Mouse (Mus musculus): ENCODE results near the gene Pacs1.

The Pacs1 gene

GRCm38 (mm10) chr19:5272801-5273733 is at the start of gene Pacs1:
Gene Pacs1 (minus strand): TSS chr19:5273119.
- peak; percentile 90 for DNase-seq

- no peak for DNase-seq
These were observed 40.3 kb upstream of the Pacs1 start for GRCm38 (mm10) chr19:5313189-5313588.

GRCm38 (mm10) chr19:5309025-5309424 is 36.1 kb upstream of the Pacs1 start:
- DNase-seq = no peak

- DNase-seq = no peak
These were observed 34.2 kb upstream of the Pacs1 start for GRCm38 (mm10) chr19:5306968-5307734.

GRCm38 (mm10) chr19:5306279-5306678 is 33.4 kb upstream of the Pacs1 start:
- no peak for DNase-seq

GRCm38 (mm10) chr19:5302455-5302854 is 29.5 kb upstream of the Pacs1 start:
- DNase-seq = peak; percentile 67

GRCm38 (mm10) chr19:5300588-5300987 is 27.7 kb upstream of the Pacs1 start:
- no peak for DNase-seq

- no peak for DNase-seq
These were observed 25.2 kb upstream of the Pacs1 start, which contains the start of gene Gal3st3 for GRCm38 (mm10) chr19:5297903-5298800. Gene Gal3st3 (plus strand): TSS chr19:5298331.

GRCm38 (mm10) chr19:5296630-5297029 is 23.7 kb upstream of the Pacs1 start:
- no peak for DNase-seq

GRCm38 (mm10) chr19:5295736-5296075 is 22.8 kb upstream of the Pacs1 start:
- no peak for DNase-seq

GRCm38 (mm10) chr19:5294972-5295735 is 22.2 kb upstream of the Pacs1 start, which contains the start of gene Sf3b2:
Gene Sf3b2 (minus strand): TSS chr19:5295455.
- peak; percentile 99 for DNase-seq

- DNase-seq = peak; percentile 34
These were observed 5.5 kb upstream of the Pacs1 start for GRCm38 (mm10) chr19:5278381-5278780.

GRCm38 (mm10) chr19:5277140-5277539 is 4.2 kb upstream of the Pacs1 start:
- no peak for DNase-seq

GRCm38 (mm10) chr19:5276531-5276930 is 3.6 kb upstream of the Pacs1 start:
- DNase-seq = no peak

- DNase-seq = no peak
These were observed 2.8 kb upstream of the Pacs1 start for GRCm38 (mm10) chr19:5275736-5276135.

GRCm38 (mm10) chr19:5274641-5275040 is 1.7 kb upstream of the Pacs1 start:
- no peak for DNase-seq

GRCm38 (mm10) chr19:5273916-5274315 is 997 bp upstream of the Pacs1 start:
- DNase-seq = no peak

GRCm38 (mm10) chr19:5272326-5272795 is 558 bp downstream of the Pacs1 start:
- DNase-seq = peak; percentile 34

- DNase-seq = no peak
These were observed 1.5 kb downstream of the Pacs1 start for GRCm38 (mm10) chr19:5271430-5271829.

- DNase-seq = no peak
These were observed 3.5 kb downstream of the Pacs1 start for GRCm38 (mm10) chr19:5269392-5269791.

GRCm38 (mm10) chr19:5268875-5269274 is 4.0 kb downstream of the Pacs1 start:
- no peak for DNase-seq

GRCm38 (mm10) chr19:5268017-5268416 is 4.9 kb downstream of the Pacs1 start:
- DNase-seq = no peak

All from lung, postnatal 14 days (tissue).